Mouse (Mus musculus) 416B (cell line): ENCODE data around the gene Tmem129.

Source experiments
- DNase-seq: peaks from one replicate; pipeline ENCODE4 v3.0.0; 2011; ENCODE audit warnings: low read depth

Tmem129 gene

GRCm38 (mm10) chr5:33657787-33658663 is at the start of gene Tmem129, which contains the start of gene Tacc3:
Gene Tmem129 (minus strand): TSS chr5:33658416.
Gene Tacc3 (plus strand): TSS chr5:33658128.
- peak; percentile 98 for DNase-seq

- no peak for DNase-seq
Measured at GRCm38 (mm10) chr5:33707163-33707562, 48.9 kb upstream of the Tmem129 start.

- DNase-seq: peak; percentile 35
Measured at GRCm38 (mm10) chr5:33706350-33706629, 48.1 kb upstream of the Tmem129 start.

GRCm38 (mm10) chr5:33705612-33706349 is 47.6 kb upstream of the Tmem129 start:
- DNase-seq: no peak

GRCm38 (mm10) chr5:33704945-33705611 is 46.9 kb upstream of the Tmem129 start:
- DNase-seq: no peak

GRCm38 (mm10) chr5:33703999-33704398 is 45.8 kb upstream of the Tmem129 start:
- DNase-seq: no peak

GRCm38 (mm10) chr5:33701832-33702231 is 43.6 kb upstream of the Tmem129 start:
- no peak for DNase-seq

- no peak for DNase-seq
Measured at GRCm38 (mm10) chr5:33700010-33700409, 41.8 kb upstream of the Tmem129 start.

- DNase-seq: no peak
Measured at GRCm38 (mm10) chr5:33698669-33699068, 40.5 kb upstream of the Tmem129 start.

GRCm38 (mm10) chr5:33697947-33698512 is 39.8 kb upstream of the Tmem129 start:
- DNase-seq: no peak

GRCm38 (mm10) chr5:33697534-33697933 is 39.3 kb upstream of the Tmem129 start:
- DNase-seq: no peak

- no peak for DNase-seq
Measured at GRCm38 (mm10) chr5:33696430-33696829, 38.2 kb upstream of the Tmem129 start.

- no peak for DNase-seq
Measured at GRCm38 (mm10) chr5:33695718-33696121, 37.5 kb upstream of the Tmem129 start.

GRCm38 (mm10) chr5:33694848-33695717 is 36.9 kb upstream of the Tmem129 start:
- DNase-seq: no peak

GRCm38 (mm10) chr5:33694461-33694847 is 36.2 kb upstream of the Tmem129 start:
- DNase-seq: no peak

- DNase-seq: no peak
Measured at GRCm38 (mm10) chr5:33692393-33692792, 34.2 kb upstream of the Tmem129 start.

- DNase-seq: no peak
Measured at GRCm38 (mm10) chr5:33689852-33690645, 31.8 kb upstream of the Tmem129 start.

- no peak for DNase-seq
Measured at GRCm38 (mm10) chr5:33689221-33689844, 31.1 kb upstream of the Tmem129 start.

- DNase-seq: no peak
Measured at GRCm38 (mm10) chr5:33688278-33689220, 30.3 kb upstream of the Tmem129 start.
